Mouse (Mus musculus): ENCODE measurements around the gene Arhgap8.
A peak's percentile ranks its signal among the peaks of the same experiment; 100 is the strongest.

GRCm38 (mm10) chr15:84718785-84719184 is 1.1 kb upstream of the Arhgap8 start:
- TF ChIP-seq CTCF (IDR thresholded peaks at IDR 0.05; ENCODE audit: extremely low read depth, insufficient read length, insufficient replicate concordance, low read depth, low read length) (peak; percentile 3; the same call in 1 of the 2 replicates), POLR2A (IDR thresholded peaks at IDR 0.05; ENCODE audit: low read depth, low read length) (no peak)
